In the genomic region with DNA sequence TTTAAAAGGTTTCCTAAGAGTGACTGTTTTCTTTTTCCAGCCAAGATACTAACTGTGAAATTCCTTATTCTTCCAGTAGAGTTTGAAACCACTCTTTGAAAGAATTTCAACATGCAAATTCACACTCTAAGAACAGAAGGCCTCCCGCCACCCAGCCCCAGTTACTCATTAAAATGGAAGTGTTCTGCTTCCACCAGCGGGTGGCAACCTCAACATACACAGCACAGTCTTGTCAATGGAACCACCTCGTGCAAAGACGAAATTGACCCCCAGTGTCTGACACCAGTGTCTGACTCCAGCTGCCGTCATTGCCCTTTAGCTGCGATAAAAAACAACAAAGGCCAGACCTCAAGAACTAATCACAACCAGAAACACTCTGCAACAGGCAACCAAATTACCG, we compare ENCODE assay signal across 8 mouse cellular contexts. TPM values are rescaled to one million over a fixed set of nuclear protein-coding genes. Genes with fewer than 3 reads are reported as not detected.
DNase-seq lines count a peak whose midpoint lies in the region; ATAC-seq and TF ChIP-seq lines count a peak whose summit lies in the region.

No protein-coding gene starts in this region.

- no peaks in the 10 kb centered on the region; the same call in 1 of the 2 replicates for H3K27me3 ChIP-seq in spleen, adult 2 months (ENCODE audit: control insufficient read depth, insufficient read depth, low read length)
- H3K27me3 ChIP-seq in embryonic facial prominence, embryonic 10.5 days (replicated peaks; ENCODE audit: low read depth, poor library complexity, severe bottlenecking), result no peaks in the 10 kb centered on the region
- H3K27me3 ChIP-seq in heart, embryonic 13.5 days (replicated peaks), result no peaks in the 10 kb centered on the region
- no peaks in the 10 kb centered on the region for H3K27me3 ChIP-seq in kidney, postnatal 0 days (ENCODE audit: insufficient read depth, low read length)
- H3K27me3 ChIP-seq in liver, embryonic 13.5 days, result no peaks in the 10 kb centered on the region
- no peaks in the 10 kb centered on the region for H3K27me3 ChIP-seq in neural tube, embryonic 14.5 days (ENCODE audit: control insufficient read depth, insufficient read depth, low read length)

- no peak overlapping the region for H3K27ac ChIP-seq in spleen, adult 2 months (ENCODE audit: insufficient read depth, low read length)
- H3K27ac ChIP-seq in embryonic facial prominence, embryonic 10.5 days (replicated peaks), result peak overlapping the region; percentile 68
- no peak overlapping the region for H3K27ac ChIP-seq in heart, embryonic 13.5 days (replicated peaks)
- no peak overlapping the region for H3K27ac ChIP-seq in kidney, postnatal 0 days
- no peak overlapping the region for H3K27ac ChIP-seq in liver, embryonic 13.5 days
- H3K27ac ChIP-seq in neural tube, embryonic 14.5 days (ENCODE audit: low read depth, low read length), result no peak overlapping the region

- no peak for TF ChIP-seq POLR2A in spleen, adult 2 months (IDR thresholded peaks at IDR 0.05; ENCODE audit: low read depth, low read length)

- no peaks in the 10 kb centered on the region for H3K4me1 ChIP-seq in spleen, adult 2 months (ENCODE audit: control insufficient read depth, insufficient read depth, insufficient read length)
- peaks cover 68% of the 10 kb centered on the region for H3K4me1 ChIP-seq in embryonic facial prominence, embryonic 10.5 days
- H3K4me1 ChIP-seq in heart, embryonic 13.5 days, result peaks cover 19% of the 10 kb centered on the region
- no peaks in the 10 kb centered on the region for H3K4me1 ChIP-seq in kidney, postnatal 0 days (replicated peaks; ENCODE audit: insufficient read depth, low read length)
- 0 out of 2 replicates have a peak, but pooled peaks cover 3% of the 10 kb centered on the region for H3K4me1 ChIP-seq in liver, embryonic 13.5 days (replicated peaks)
- peaks cover 6% of the 10 kb centered on the region; the same call in 1 of the 2 replicates for H3K4me1 ChIP-seq in neural tube, embryonic 14.5 days (ENCODE audit: control insufficient read depth, insufficient read depth, low read length)

- H3K9ac ChIP-seq in heart, embryonic 13.5 days, result no peak overlapping the region
- H3K9ac ChIP-seq in kidney, postnatal 0 days (ENCODE audit: low read depth, low read length), result no peak overlapping the region
- no peak overlapping the region for H3K9ac ChIP-seq in liver, embryonic 13.5 days
- H3K9ac ChIP-seq in neural tube, embryonic 14.5 days (replicated peaks; ENCODE audit: low read depth, low read length), result no peak overlapping the region

- H3K4me2 ChIP-seq in heart, embryonic 13.5 days, result peak overlapping the region; percentile 52
- no peak overlapping the region for H3K4me2 ChIP-seq in kidney, postnatal 0 days (ENCODE audit: low read length)
- H3K4me2 ChIP-seq in liver, embryonic 13.5 days, result 0 out of 2 replicates have a peak overlapping the region, but pooled peaks have one; percentile 16
- H3K4me2 ChIP-seq in neural tube, embryonic 14.5 days (ENCODE audit: low read depth, low read length), result no peak overlapping the region

- 27% methylated on average over 7 of the region's 7 CpGs for WGBS in spleen, adult 2 months
- 9% methylated on average over 7 of the region's 7 CpGs for WGBS in embryonic facial prominence, embryonic 10.5 days
- WGBS in heart, embryonic 13.5 days, result 7% methylated on average over 7 of the region's 7 CpGs
- WGBS in kidney, postnatal 0 days, result 11% methylated on average over 7 of the region's 7 CpGs
- 17% methylated on average over 7 of the region's 7 CpGs for WGBS in liver, embryonic 13.5 days (ENCODE audit: insufficient replicate concordance)
- WGBS in neural tube, embryonic 14.5 days, result 9% methylated on average over 7 of the region's 7 CpGs

- no peaks in the 10 kb centered on the region for H3K36me3 ChIP-seq in spleen, adult 2 months (ENCODE audit: control insufficient read depth, insufficient read depth, low read length)
- H3K36me3 ChIP-seq in embryonic facial prominence, embryonic 10.5 days (replicated peaks), result no peaks in the 10 kb centered on the region
- no peaks in the 10 kb centered on the region for H3K36me3 ChIP-seq in heart, embryonic 13.5 days
- H3K36me3 ChIP-seq in kidney, postnatal 0 days (ENCODE audit: insufficient read depth, low read length), result no peaks in the 10 kb centered on the region
- no peaks in the 10 kb centered on the region for H3K36me3 ChIP-seq in liver, embryonic 13.5 days
- H3K36me3 ChIP-seq in neural tube, embryonic 14.5 days (ENCODE audit: control insufficient read depth, insufficient read depth, low read length), result no peaks in the 10 kb centered on the region

- H3K4me3 ChIP-seq in spleen, adult 2 months (ENCODE audit: extremely low read depth, insufficient read depth, insufficient read length), result no peak overlapping the region
- H3K4me3 ChIP-seq in embryonic facial prominence, embryonic 10.5 days, result no peak overlapping the region
- no peak overlapping the region for H3K4me3 ChIP-seq in heart, embryonic 13.5 days
- no peak overlapping the region for H3K4me3 ChIP-seq in kidney, postnatal 0 days (replicated peaks; ENCODE audit: low read depth, low read length)
- H3K4me3 ChIP-seq in liver, embryonic 13.5 days (replicated peaks), result no peak overlapping the region
- H3K4me3 ChIP-seq in neural tube, embryonic 14.5 days (ENCODE audit: low read depth, low read length), result no peak overlapping the region

- H3K9me3 ChIP-seq in embryonic facial prominence, embryonic 10.5 days, result no peaks in the 10 kb centered on the region
- no peaks in the 10 kb centered on the region for H3K9me3 ChIP-seq in heart, embryonic 13.5 days
- H3K9me3 ChIP-seq in kidney, postnatal 0 days (replicated peaks; ENCODE audit: low read length), result no peaks in the 10 kb centered on the region
- H3K9me3 ChIP-seq in liver, embryonic 13.5 days (replicated peaks), result no peaks in the 10 kb centered on the region
- H3K9me3 ChIP-seq in neural tube, embryonic 14.5 days (ENCODE audit: control insufficient read depth, low read length), result no peaks in the 10 kb centered on the region

- ATAC-seq in heart, embryonic 13.5 days (ENCODE audit: extremely low read depth, insufficient number of reproducible peaks, low FRiP score, low TSS enrichment), result no peak
- ATAC-seq in kidney, postnatal 0 days (replicated peaks; ENCODE audit: low FRiP score, low read depth), result peak; percentile 66; the same call in 1 of the 2 replicates
- no peak for ATAC-seq in liver, embryonic 13.5 days (ENCODE audit: low read depth)
- ATAC-seq in neural tube, embryonic 14.5 days (ENCODE audit: low read depth), result peak; percentile 72; the same call in 1 of the 2 replicates

- no peak for DNase-seq in spleen, adult 2 months (ENCODE audit: low read depth in 1 of 2, low spot score in 2 of 2)
- no peak for DNase-seq in spleen, postnatal 14 days (ENCODE audit: low spot score in 2 of 2)
- peak; percentile 80 for DNase-seq in embryonic facial prominence, embryonic 10.5 days (ENCODE audit: low spot score)
- peak; percentile 85 for DNase-seq in kidney, postnatal 0 days (ENCODE audit: low spot score)
- no peak for DNase-seq in liver, embryonic 13.5 days
- DNase-seq in cerebellum, adult 11-12 months, result no peak

- peak; percentile 23; the same call in 1 of the 2 replicates for TF ChIP-seq CTCF in spleen, adult 2 months (IDR thresholded peaks at IDR 0.05; ENCODE audit: extremely low read depth, insufficient read depth, insufficient read length, insufficient replicate concordance)
- peak; percentile 77 for TF ChIP-seq CTCF in kidney, postnatal 0 days (IDR thresholded peaks at IDR 0.05; ENCODE audit: low read depth)

RNA-seq across cellular contexts. Expression of a gene that starts 43.0 kb away (rescaled TPM):
- 8.1 and 16.5 TPM in 2 replicates for polyA plus RNA-seq in spleen, adult 2 months (2012; rRNA removed)
- 48.0 and 48.5 TPM in 2 replicates for polyA plus RNA-seq in embryonic facial prominence, embryonic 10.5 days (2016; fragmentation: Nextera tagmentation; extraction: Ambion mirVana)
- polyA plus RNA-seq in heart, embryonic 13.5 days (2015; fragmentation: Nextera tagmentation; extraction: Ambion mirVana), result 24.8 and 26.0 TPM in 2 replicates
- 26.7 and 27.4 TPM in 2 replicates for polyA plus RNA-seq in kidney, postnatal 0 days (2015; fragmentation: Nextera tagmentation; extraction: Ambion mirVana)
- 7.7 and 10.5 TPM in 2 replicates for polyA plus RNA-seq in liver, embryonic 13.5 days (2015; fragmentation: Nextera tagmentation; extraction: Ambion mirVana)
- polyA plus RNA-seq in neural tube, embryonic 14.5 days (2014; fragmentation: Nextera tagmentation; extraction: Ambion mirVana), result 56.7 and 58.6 TPM in 2 replicates

RNA-seq across cellular contexts. Expression of a gene that starts 53.1 kb away (rescaled TPM):
- polyA plus RNA-seq in spleen, adult 2 months (2012; rRNA removed), result 39.9 and 54.0 TPM in 2 replicates
- 117 and 176 TPM in 2 replicates for polyA plus RNA-seq in embryonic facial prominence, embryonic 10.5 days (2016; fragmentation: Nextera tagmentation; extraction: Ambion mirVana)
- polyA plus RNA-seq in heart, embryonic 13.5 days (2015; fragmentation: Nextera tagmentation; extraction: Ambion mirVana), result 253 and 328 TPM in 2 replicates
- 306 and 344 TPM in 2 replicates for polyA plus RNA-seq in kidney, postnatal 0 days (2015; fragmentation: Nextera tagmentation; extraction: Ambion mirVana)
- 53.7 and 54.3 TPM in 2 replicates for polyA plus RNA-seq in liver, embryonic 13.5 days (2015; fragmentation: Nextera tagmentation; extraction: Ambion mirVana)
- polyA plus RNA-seq in neural tube, embryonic 14.5 days (2014; fragmentation: Nextera tagmentation; extraction: Ambion mirVana), result 7.8 and 262 TPM in 2 replicates

Comparison
In these comparisons a context has a peak if more than half of its experiments do, and no peak if none do; other contexts are left out.
1. DNase-seq: peak in embryonic facial prominence, embryonic 10.5 days (single experiment) and kidney, postnatal 0 days (single experiment); none in spleen, adult 2 months (0 of 2), spleen, postnatal 14 days (0 of 2), liver, embryonic 13.5 days (single experiment) and cerebellum, adult 11-12 months (single experiment).
2. ATAC-seq: peak in kidney, postnatal 0 days (single experiment) and neural tube, embryonic 14.5 days (single experiment); none in heart, embryonic 13.5 days (single experiment) and liver, embryonic 13.5 days (single experiment).
3. H3K4me2 ChIP-seq: peak in heart, embryonic 13.5 days (single experiment) and liver, embryonic 13.5 days (single experiment); none in kidney, postnatal 0 days (single experiment) and neural tube, embryonic 14.5 days (single experiment).